Mouse (Mus musculus) urinary bladder, postnatal 14 days (tissue): ENCODE measurements around the gene Adora3.
"Not testable (repeated sequence)": the region's sequence is repeated elsewhere in the genome, so short reads cannot be mapped to it uniquely, and the experiment has no call there.

Experiments
- DNase-seq: peaks from one replicate; pipeline ENCODE4 v3.0.0; 2021; ENCODE audit warnings: low spot score

Adora3 gene

DNA sequence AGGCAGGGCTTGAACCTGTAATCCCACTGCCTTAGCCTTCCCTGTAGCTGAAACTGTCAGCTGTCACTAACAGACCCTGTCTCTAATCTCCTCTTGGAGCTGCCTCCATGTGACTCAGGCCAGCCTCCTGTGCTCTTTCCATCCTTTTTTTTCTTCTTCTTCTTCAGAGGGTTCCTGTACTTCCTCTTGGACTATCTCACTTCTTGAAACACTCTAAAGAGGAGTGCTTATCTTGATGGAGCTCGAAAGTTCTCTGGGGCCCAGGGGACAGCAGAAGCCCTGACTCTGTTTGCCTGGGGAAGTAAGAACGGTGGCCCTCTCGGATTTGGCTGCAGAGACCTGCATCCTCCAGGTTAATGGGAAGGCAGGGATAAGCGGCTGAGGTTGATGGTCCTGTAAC, 33.6 kb downstream of the Adora3 start:
- DNase-seq: no peak

DNA sequence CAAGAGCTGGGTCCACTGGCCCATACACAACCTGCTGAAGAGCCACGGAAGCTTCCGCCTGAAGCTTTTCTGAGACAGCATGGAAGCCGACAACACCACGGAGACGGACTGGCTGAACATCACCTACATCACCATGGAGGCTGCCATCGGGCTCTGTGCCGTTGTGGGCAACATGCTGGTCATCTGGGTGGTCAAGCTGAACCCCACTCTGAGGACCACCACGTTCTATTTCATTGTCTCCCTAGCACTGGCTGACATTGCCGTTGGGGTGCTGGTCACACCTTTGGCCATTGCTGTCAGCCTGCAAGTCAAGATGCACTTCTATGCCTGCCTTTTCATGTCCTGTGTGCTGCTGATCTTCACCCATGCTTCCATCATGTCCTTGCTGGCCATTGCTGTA, 34.1 kb downstream of the Adora3 start:
- DNase-seq: no peak

DNA sequence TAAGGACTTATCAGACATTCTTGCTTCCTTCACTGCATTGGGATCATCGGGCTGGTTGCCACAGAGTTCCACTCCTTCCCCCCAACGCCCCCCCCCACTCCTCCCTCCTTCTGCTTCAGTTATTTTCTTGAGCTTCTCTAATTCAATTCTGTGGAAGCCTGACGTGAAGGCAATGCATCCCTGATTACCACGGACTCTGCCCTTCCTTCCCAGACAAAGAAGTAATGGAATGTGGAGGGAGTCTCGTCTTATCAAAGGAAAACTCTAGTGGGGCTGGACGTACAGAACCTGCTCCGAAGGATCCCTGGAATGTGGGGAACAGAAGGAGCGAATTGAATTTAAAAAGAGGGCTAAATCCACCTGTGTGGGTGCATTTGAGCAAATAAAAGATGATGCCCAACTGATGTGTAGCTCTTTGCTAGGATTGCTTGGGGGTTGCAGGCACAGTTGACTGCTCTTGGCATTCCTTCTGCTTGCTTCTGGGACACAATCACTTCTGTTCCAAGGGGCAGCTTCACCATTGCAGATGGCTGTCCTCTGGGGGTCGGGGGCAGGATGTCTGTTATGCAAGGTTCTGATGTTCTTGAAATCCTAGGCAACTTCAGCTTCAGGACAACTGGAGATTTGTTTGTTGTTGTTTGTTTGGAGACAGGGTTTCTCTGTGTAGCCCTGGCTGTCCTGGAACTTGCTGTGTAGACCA, 37.4 kb downstream of the Adora3 start:
- DNase-seq: no peak

DNA sequence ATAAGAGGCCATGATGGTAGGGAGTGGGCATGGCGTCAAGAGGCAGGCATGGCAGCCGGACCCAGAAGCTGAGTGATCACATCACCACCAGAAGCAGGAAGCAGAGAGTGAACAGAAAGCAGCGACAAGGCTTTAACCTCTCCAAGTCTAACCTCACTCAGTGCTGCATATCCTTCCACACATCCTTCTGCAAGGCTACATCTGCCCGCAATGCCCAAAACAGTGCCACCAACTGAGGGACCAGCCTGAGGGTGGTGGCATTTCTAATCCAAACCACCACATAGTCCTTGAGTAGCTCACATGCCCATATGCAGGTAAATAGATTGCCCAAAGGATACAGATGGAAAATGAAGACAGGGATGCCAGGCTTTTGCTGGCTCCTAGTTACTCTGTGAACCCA, 38.3 kb downstream of the Adora3 start:
- no peak for DNase-seq

DNA sequence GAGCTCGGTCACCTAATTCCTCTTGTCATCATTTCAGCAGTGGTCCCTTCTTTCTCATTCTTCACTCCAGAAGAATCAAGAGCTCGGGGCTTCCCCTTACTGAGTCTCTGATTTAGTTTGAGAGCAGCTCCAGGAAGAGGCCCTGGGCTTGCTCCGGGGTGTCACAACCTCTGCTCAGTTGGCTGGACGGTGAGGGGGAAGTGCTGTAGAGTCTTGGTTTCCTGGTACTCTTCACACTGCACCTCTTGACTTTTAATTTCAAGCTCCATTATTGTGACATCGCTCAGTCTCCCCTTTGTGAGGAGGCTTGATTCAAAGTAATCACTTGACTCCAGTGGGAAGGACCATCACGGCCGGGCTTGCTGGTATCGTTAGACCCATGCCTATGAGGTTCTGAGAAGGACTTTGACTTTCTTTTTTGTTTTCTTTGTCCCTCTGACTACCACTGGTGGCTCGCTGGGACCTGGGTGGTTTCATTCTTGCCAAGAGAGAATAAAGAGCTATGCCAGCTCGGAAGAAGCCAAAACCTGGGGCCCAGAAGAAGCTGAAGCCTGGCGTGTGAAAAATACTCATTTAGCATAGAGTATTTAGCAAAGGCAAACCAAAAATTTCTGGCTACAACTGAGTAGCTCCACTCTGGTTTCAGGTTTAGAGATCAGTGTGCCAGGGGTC, 40.0 kb downstream of the Adora3 start:
- no peak for DNase-seq

DNA sequence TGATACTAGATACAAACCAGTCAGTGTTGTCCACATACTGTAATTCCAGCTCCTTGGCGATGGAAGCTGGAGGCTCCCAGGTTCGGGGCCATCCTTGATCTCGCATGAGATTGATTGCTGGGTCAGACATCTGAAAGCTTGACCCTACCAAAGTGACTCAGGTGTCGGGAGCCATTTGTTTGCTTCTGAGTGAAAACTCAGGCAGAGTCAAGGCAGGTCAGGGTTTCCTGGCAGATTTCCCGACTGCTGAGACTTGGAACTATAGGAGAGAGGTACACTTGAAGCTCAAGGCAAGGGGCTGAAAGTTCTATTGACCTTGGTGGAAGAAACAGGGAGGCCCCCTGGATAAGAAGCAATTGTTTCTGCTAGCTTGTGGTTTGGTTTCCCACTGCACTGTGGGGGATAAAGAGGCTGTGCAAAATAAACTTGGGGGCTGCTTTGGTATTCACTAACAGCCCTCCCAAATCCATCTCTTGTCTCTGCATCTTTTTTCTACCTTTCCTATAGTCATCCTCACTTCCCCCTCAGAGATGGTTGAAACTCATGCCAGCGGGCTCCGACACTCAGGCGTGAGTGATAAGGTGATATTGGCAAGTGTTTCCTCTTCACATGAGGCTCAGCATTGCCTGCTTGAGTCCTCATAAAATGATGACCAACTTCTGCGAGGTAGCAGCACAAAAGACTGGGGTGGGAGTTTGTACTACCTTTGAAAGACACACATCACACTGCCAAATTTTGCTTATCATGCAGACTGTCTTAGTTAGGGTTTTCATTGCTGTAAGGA, 41.6 kb downstream of the Adora3 start:
- DNase-seq: no peak

DNA sequence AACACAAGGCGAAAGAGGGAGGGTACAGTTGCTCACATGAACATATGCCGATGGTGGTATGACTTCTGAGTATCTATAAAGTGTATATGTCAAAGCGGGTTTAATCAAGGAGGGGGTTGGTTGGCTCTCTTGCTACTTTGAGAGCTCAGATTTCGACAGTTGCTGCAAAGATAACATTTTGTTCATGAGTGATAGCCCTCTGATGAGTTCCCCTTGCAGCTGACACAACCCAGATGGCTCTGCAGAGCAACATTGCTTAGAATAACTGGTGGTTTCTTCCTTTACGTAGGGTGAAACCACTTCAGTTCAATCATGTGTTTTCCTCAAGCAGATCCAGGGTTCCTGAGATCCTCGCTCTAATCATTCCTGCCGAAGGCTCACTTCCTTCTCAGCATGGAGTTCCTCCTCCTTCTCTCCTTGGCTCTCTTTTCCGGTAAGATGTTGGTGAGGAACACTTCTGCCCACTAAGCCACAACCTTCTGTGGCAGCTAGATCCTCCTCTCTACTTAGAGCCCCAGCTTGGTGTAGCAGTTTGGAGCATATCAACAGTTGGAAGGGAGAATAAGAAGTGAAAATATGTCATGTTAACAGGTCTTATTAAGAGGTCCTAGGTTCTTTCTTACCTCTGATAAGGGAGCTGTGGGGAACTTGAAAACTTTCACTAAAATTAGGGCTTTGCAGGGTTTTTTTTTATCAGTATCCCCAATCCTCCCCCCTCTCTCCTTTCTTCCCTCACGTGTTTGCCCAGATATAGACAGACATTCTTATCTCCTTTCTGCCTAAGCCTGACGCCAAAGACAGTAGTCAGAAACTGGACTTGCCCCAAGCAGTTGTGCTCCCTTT, 43.4 kb downstream of the Adora3 start:
- no peak for DNase-seq

DNA sequence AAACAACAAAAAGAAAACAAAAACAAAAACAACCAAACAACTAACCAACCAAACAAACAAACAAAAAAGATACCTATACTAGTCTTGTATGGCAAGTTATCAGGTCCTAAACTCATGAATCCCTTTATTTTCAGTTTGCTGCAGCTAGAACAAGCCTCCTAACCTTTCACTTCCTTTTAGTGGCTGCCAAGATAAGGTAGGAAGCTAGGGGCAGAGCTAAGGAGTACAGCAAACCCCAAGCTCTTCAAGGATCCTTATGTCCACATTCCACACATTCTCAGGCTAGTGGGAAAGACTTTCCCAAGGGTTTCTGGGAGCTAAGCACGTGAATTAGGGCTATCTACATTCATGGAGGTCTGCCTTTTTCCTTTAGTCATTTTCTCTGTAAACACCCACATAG, 44.6 kb downstream of the Adora3 start:
- no peak for DNase-seq

DNA sequence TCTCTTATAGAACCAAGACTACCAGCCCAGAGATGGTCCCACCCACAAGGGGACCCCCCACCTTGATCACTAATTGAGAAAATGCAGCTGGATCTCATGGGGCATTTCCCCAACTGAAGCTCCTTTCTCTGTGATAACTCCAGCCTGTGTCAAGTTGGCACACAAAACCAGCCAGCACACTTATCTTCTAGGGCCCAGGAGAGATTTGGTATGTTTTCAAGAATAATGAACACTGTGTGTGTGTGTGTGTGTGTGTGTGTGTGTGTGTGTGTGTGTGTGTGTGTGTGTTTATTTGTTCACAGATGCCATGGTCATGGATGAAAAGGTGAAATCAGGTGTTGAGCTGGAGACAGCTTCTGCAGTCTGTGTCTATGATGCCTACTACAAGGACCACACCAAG, 45.8 kb downstream of the Adora3 start:
- DNase-seq: not testable (repeated sequence)

DNA sequence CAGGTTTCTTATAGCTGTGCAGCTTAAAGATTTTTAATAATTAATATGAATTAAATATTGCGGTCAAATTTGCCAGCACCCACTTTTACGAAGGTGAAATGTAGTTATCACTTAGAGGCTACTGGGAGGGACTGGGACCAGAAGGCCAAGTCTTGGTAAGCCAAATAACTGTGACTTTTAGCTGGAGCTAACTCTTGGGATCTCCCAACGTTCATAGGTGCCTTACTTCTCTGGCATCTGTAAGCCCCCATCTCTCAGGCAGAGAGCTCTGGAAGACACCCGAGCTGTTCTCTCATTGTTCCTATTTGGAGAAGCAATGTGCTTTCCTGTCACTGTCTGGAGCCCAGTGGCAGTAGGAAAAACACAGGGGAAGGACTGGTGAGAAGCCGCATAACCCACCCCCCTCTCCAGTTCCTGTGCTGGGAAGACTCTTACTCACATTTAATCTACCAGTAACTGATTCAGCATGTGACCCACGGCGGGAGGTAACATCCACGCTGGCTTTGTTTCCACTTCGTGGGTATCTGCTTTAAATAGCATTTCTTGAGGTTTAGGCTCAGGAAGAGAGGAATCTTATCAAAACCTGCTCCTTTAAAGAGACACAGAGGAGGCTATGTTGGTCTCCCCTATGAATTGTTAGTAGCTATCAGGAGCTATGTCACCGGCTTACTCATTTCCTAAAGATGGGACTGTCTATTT, 47.1 kb downstream of the Adora3 start:
- DNase-seq: no peak

DNA sequence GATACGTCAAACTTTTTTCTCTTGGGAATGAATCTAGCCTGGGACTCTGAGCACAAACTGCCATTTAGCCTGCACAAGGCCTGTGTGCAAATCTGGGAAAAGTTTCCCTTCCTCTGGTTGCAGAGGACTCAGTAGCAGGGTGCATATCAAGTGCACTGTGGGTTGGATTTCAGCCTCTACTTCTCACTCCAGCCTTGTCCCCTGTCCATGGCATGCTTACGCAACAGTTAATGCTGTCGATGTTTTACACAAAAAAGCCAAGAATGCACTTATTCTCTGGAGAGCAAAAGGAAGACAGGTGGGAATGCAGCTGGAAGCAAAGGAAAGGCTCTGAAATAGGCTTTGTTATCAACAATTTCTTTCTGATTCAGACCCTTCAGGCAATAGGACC, 47.7 kb downstream of the Adora3 start:
- no peak for DNase-seq

DNA sequence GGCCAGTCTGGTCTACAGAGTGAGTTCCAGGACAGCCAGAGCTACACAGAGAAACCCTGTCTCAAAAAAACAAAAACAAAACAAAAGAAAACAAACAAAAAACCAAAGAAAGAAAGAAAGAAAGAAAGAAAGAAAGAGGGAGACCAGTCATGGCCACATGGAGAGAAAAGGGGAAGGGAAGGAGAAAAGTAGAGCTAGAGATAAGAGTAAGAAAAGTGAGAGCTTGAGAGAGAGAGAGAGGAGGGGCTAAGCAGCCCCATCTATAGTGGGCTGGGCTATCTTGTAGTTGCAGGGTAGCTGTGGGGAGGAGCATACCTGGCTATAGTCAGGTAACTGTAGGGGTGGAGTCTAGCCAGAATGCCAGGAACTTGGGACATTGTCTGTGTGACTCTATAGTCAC, 50.1 kb downstream of the Adora3 start:
- not testable (repeated sequence) for DNase-seq

DNA sequence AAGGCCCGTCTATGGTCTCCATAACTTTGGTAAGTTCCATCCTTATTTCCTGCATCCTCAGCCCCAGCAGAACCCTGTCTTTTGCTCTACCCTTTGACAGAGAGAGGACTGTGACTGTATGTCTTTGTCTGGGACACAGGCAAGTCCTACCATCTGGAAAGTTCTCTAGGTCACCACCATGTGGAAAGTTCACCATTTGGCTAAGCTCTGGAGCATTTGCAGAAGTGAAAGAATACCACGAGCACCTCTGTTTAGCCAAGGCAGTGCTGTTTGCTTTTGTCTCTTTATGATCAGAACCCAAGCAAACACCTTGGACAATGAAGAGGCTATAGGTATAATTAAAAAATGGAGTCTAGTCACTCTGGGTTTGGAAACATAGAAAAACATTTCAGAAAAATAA, 51.3 kb downstream of the Adora3 start:
- no peak for DNase-seq

DNA sequence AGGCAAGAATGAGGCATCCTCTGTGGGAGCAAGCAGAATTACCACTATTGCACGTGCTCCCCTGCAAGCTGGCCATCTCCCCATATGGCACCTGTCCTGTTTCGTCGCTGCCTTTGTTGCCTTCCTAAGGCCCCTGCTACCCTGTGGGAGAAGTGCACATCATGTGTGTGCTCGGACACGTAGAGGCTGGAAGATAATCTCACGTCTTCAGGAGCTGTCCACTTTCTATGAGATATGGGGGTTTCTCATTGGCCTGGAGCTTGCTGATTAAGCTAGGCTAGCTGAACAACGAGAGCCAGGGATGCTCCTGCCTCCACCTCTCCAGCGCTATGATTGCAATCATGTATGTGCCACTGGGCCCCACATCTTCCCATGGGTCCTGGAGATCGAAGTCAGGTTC, 54.0 kb downstream of the Adora3 start:
- no peak for DNase-seq

DNA sequence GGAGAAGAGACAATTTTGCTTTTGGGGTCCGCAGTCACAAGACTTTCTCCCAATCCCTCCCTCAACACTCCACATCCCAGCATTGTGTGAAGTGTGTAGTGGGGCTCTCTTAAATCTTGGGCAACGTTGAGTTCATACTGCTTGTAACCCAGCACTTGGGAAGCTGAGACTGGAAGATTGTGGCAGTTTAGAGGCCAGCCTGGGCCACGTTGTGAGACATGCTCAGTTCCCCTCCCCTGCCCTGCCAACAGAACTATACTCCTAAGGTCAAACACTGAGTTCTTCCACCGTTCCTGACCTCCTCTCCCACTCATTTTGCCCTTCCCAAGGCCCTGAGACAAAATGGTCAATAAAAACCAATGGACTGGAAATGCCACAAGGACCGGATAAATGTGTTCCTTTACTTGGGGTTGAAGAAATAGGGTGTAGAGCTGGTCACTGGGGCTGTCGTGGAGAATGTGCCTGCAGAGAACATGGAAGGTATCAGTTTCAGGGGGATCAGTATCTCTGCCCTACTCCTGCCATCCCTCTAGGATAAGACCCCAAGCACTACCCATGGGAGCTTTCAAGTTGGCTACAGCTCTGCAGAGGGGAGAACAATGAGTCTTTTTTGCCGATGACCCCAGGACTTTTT, 57.0 kb downstream of the Adora3 start:
- DNase-seq: no peak

DNA sequence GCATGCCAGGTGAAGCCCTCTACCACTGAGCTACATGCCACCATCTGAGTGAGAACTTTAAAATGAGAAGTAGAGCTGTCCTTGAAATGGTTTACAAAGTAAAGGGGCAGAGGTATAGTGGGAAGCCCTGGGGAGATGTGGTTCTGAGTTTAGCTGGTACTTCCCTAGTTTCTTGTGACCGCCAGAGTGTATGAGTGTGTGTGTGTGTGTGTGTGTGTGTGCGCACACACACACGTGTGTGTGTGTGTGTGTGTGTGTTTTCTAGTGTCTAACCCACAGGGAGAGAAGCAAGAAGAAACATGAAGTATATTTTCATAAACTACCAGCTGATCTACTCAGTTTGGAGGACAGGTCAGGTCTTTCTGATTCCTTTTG, 57.5 kb downstream of the Adora3 start:
- DNase-seq: no peak

DNA sequence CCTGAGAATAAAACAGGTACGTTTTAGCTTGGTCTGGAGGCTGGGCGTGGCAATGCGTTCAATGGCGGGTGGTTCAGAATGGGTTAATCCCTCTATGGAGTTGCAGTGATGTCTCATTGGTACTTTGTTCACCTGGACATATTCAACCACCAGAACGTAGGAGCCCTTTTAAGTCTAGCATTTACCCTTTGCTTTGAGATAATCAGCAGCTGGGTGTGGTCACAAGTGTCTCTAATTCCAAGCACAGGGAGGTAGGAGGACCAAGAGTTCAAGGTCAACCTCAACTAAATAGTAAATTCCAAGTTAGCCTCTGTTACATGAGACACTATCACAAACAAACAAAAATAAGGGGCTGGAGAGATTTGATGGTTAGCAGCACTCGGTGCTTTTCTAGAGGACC, 58.1 kb downstream of the Adora3 start:
- DNase-seq: no peak

DNA sequence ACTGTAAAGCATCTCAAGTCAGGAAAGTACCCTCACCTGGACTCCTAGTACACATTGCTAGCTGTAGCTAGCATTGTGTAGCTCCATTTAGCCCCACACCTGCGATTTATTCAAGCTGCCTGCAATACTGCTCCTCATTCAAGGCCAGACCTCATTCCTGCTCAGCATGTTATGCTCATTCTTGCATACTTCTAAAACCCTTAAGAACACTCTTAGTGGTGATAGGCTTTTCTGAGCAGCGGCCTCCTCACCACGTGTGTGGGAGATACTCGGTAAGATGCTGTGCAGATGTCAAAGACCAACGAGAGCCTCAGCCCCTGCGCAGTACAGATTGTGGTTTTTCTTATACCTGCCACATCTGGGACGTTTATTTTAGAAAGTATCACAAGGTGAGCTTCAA, 59.2 kb downstream of the Adora3 start:
- DNase-seq: no peak

DNA sequence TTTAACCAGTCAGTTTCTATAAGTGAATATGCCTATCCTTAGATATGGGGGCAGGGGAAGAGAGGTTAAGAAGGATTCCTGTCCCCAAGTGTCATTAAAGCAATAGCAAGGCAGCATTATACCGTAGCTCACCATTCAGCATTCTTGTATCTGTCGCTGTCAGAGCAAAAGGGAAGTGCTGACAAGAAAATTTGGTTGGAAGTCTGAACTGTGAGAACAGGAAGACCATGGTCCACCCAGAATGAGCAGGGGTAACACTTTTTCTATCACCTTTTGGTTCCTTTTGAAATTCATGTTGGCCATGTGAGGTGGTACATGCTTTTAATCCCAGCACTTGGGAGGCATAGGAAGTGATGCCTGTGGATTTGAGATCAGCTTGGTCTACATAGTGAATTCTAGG, 60.4 kb downstream of the Adora3 start:
- DNase-seq: no peak

DNA sequence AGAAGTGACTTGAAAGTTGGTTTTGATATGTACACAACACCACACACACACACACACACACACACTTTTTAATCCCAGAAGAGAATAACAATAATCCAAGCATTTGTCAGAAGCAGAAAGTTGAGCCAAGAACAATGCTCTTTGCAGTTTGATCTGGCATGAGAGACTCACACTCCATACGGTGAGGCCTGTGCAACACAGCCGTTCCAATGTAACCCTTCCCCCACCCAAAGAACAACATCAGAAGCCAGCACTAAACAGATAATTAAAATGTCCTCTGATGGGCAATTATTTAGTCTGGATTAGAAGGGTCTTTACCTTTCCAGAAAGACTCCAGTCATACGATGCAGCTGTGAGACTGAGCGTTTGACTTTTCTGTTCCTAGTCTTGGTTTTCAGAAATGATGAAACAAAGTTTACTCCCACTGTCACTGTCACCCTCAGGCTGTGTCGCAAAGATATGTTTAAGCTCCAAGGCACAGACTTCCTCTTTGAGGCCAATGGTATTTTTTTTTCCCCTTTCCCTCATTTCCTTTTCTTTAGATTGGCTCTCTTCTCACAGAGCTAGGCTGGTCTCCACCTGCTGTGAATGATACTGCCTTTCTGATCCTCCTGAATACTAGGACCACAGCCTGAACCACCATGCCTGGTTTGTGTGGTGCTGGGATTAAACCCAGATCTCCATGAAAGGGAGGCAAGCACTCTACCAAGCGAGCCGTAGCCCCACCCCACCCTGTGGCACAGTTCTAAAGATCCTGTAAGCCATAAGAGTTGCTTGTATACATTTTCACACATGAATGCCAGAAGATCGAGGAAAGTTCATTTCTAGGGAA, 61.8 kb downstream of the Adora3 start, which contains the start of gene I830077J02Rik:
I830077J02Rik (minus strand) TSS at position 425 of the 832 bp plus-strand sequence.
- no peak for DNase-seq
